Mouse (Mus musculus): ENCODE measurements around the gene Fbxw8.

The Fbxw8 gene

DNA sequence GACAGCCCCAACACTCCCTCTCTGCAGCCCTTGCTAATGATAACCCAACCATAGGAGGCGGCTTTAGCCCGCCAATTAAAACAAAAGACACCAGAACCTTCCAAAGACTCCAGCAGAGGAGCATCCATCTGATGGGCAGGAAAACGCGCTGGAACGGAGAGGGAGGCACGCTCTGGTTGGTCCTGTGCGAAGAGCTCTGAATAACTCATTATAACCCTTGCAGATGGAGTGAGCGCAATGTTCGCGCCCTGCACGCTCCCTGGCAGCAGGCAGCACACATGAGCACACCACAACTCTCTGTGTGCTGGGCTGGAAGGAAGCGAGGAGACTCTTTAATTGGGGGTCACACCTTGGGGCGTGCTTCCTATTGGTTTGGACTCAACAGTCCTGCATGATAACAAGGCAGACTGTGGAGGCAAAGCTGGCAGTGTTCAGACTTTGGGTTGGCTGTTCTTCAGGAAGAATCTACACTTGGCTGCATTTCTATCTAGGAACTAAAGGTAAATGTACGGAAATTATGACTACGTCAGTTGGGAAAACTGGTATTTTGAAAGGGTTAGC lies 82.0 kb downstream of the Fbxw8 start:
- no peak for DNase-seq

DNA sequence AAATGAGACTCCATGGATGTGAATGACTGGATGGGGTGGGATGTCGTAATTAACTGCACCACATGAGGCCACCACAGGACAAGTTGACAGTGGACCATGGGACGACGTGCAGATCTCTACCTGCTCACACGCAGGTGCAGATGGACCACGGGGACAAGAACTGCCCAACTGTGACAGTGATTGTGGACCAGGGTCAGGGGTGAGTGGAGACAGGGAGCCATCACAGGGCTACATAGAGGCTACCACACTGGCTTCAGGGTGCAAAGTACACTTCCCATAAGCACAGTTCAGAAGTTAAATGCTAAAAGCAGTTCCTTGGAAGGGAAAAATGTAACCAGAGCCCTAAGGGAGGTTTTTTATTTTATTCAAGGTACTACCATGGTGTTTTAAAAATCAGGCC lies 83.5 kb downstream of the Fbxw8 start:
- DNase-seq, result no peak

DNA sequence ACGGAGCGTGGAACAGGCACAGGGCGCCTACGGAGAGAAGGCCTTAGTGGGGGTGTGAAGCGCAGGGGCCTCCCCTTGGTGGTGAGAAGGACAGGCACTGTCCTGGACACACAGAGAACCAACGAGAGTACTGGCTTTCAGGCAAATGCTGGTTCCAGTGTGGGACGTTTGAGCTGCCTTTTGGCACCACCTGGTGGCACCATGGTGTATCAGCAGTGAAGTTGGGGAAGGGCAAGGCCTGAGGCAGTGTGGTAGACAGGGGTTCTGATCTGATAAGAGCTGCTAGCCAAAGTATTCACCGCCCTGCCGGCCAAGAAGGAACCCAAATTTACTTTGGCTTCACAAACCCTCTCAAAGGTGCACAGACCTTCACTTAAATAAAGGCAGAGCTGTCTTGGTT lies 85.9 kb downstream of the Fbxw8 start:
- peak; percentile 88 to 92 for DNase-seq

DNA sequence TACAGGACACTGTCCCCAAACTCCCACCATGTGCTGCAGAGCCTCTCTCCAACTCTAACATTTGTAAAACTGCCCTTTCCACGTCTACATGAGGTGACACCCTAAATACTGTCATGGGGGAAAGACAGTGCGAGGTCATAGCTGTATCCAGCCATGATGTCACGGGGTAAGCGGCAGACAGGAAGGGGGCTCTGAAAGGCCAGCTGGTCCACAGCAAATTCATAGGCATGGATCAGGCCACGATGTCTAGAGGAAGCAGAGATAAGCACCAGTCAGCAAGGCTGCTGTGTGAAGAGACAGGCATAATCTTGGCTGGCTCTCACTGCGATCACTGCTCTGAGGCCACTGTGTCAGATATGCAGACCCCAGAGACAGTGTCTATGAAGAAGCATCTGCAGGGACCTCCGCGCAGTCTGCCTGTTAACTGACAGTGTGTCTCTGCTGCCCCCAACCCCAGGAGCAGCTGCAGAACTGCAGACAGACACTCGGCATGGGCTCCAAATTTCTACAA lies 87.2 kb downstream of the Fbxw8 start:
- DNase-seq, result no peak

DNA sequence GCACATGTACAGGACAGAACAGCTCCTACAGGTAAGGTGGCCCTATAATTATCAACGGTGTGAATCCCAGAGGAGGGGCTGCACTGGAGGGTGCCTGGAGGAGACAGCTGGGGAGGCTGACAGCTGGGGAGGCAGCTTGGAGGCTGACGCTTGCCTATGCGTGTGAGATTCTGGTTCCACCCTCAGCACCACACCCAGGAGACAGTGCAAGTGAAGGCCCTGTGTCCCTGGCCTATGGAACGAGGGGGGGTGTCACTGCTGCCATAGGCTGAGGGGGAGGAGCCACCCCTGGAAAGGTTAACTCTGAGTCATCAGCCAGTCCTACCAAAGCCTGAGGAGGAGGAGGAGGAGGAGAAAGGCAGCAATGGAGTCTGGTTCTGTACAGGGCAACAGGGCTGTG lies 87.7 kb downstream of the Fbxw8 start:
- DNase-seq, result no peak

DNA sequence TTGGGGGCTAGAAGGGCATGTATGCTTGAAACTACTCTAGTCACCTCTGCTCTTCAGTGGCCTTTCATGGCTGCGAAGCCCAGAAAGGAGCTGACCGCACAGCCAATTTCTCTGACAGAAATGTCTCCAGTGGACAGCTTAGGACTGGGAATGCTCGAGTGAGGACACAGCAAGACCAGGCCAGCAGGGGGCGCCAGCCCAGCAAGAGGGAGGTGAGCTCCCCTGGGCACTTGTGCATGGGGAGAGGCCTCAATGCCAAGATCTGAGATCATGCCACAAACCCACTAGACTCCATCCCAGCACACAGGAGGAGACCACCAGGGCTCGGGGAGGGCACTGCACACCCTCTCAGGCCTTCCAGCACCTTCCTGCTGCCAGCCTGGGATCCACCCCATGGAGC lies 88.4 kb downstream of the Fbxw8 start:
- peak; percentile 82 to 89 for DNase-seq

DNA sequence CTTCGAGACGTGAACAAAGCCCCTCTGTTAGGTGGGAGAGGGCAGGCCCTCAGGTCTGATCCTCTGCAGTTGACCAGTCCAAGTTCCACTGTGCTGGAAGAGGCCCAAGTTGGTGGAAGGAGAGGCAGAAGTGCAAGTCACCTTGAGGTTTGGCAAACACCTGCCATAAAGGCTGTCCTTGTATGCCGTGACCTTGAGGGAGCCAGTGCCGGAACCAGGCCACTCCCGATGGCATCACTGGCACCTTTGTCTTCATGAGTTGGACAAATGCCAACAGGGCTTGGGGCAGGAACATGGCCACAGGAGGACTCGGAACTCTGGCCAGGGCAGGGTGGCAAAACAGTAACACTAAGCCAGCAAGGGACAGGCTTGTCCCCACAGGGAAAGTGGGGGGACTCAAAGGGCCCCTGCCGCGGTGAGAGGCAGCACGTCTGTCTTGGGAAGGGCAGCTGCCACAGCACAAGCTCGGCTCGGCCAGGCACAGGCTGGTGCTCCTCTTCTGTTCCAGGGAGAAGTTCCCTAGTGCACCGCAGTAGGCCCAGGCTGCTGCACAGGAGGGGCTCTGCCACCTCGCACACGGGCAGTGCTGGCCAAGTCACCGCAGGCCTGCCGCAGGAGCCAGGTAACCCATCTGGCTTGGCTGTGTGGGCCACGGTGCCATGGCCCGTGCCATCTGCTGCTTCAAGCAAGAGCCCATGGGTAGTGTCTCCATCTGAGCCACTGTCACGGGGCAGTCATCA lies 89.6 kb downstream of the Fbxw8 start:
- DNase-seq, result peak; percentile 80 to 90

DNA sequence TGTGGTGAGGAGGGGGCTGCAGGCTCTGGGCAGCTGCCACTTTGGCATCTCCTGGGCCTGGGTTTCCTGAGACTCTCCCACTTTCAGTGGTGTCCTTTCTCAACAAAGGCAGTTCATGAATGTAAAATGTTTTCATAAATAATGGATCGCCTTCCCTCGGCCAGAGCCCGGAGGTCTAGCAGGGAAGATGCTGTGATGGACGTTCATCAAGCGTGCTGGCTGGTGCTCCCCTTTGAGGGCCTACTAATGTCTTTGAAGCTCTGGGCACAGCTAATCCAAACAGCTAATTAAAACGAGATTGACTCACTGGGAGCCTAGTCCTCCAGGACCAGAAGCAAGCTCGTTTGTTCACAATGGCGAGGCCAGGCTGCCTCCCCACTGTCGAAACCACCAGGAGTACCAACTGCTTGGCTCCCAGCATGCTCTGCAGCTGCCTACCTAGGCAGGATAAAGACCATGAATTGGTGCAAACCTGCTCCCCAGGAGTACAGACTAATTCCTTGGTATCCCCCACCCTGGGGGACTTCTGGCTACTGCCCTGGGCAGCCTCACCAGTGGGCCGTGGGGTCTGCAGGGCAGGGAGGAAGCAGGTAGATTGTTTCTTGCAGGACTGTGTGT lies 90.9 kb downstream of the Fbxw8 start:
- no peak for DNase-seq

DNA sequence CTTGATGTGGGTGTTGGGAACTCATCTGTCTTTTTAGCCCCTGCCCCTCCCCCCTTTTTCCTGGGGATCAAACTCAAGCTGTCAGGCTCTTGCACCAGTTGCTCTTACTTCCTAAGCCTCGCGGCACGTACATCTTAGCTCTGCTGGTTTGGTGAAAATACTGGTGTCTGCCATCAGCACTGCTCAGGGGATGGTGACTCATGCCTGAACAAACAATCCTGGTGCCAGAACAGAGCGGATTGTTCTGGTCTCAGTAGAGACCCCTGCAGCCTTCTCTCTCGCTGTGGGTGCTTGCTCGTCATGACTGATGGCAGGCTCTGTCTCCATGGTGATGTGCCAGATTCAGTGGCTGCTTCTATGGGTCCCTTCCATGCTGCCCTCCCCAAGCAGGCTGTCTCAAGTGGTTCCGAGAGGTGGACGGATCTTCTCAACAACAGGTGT lies 92.1 kb downstream of the Fbxw8 start:
- peak in 1 of 2 experiments; percentile 38 for DNase-seq

DNA sequence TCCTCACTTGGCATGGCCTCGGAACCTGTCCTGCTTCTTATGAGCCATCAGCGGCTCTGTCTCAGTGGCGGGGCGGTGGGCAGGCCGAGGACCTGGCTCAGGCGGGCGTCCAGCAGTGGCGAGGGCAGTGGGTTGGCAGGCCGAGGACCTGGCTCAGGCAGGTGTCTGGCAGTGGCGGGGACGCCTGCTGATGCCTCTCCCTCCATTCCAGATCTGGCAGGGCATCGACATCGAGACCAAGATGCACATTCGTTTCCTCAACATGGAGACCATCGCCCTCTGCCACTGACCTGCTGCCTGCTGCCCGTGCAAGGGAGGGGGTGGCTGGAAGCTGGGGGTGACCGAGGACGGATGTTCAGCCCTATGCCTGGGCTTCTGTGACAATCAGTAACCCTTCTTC lies 93.9 kb downstream of the Fbxw8 start:
- DNase-seq, result peak; percentile 80 to 87

DNA sequence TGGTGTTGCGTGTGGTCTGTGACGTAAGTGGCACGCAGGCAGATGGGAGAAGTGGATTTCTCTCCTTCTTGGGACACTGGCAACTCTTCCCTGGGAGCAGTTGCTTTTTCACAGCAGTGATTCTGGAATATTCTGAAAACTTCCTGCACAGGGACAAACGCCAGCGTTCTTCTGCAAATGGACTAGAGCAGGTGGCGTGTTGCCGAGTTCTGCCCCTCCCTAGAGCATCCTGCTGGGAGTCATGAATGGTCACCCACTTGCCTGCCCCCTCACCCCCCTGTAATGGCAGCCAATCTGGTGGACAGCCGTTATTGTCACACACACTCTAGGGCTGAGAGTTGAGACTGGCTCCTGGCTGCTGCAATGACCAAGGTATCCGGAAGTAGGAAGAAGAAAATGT lies 95.6 kb downstream of the Fbxw8 start:
- DNase-seq, result peak in 1 of 2 experiments; percentile 45

DNA sequence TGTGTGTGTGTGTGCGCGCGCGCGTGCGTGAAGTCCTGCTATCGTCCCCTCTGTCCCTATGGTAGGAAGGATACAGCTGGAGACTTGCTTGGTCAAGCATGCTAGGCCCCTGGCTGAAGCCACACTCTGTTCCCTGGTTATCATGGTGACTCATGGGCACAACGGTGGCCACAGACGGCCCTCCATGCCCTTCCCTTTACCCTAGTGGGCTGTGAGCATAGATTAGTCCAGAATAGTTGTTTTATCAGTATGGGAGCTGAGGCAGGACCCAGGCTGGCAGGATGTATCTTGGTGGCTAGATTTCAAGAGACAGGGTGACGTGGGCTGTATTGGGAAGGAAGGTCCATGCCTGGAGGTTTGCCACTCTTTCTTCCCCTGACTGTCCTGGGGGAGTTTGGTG lies 96.4 kb downstream of the Fbxw8 start:
- DNase-seq, result no peak

DNA sequence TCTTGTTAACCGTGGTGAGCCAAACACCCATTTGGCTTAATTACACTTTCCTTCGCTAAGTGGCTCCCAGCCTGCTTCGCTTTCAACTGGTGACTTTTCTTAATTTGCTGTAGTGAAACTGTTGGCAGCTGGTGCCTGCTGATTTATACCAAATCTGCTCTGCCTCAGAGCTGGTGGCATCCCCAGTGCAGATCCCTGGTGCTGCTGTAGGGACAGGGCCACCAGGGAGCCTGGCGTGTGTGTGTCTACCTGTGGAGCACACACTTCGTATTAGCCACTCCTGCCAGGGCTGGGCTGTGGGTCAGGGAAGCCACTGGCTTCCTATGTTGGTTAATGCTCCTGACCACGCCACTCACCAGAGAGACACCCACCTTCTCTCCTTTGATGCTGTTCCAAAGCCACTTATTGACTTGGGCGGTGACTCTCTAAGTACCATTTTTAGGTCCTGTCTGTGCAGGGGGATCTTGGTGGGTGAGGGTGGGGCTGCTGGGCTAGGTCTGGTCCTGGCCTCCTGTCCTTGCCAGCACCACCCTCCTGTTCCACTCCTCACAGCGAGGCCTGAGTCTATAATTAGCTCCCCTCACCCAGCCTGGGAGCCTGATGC lies 97.7 kb downstream of the Fbxw8 start:
- DNase-seq, result peak in 1 of 2 experiments; percentile 54

DNA sequence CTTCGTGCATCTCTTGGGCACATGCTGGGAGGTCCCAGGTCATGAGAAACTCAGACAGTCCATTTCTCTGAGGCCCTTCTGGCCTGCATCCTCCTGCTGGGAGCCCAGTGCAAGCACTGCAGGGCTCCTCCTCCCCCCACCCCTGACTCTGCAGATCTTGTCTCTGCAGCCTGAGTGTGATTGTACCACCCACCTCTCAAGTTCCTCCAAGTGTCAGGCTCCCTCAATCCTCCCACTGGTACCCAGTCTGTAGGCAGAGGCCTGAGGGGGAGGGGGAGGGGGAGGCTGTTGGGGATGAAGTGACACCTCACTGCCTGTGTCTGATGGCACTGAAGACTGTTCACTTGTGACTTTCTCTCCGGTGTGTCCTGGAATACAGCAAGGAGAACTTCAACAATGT lies 102.1 kb downstream of the Fbxw8 start:
- no peak for DNase-seq

DNA sequence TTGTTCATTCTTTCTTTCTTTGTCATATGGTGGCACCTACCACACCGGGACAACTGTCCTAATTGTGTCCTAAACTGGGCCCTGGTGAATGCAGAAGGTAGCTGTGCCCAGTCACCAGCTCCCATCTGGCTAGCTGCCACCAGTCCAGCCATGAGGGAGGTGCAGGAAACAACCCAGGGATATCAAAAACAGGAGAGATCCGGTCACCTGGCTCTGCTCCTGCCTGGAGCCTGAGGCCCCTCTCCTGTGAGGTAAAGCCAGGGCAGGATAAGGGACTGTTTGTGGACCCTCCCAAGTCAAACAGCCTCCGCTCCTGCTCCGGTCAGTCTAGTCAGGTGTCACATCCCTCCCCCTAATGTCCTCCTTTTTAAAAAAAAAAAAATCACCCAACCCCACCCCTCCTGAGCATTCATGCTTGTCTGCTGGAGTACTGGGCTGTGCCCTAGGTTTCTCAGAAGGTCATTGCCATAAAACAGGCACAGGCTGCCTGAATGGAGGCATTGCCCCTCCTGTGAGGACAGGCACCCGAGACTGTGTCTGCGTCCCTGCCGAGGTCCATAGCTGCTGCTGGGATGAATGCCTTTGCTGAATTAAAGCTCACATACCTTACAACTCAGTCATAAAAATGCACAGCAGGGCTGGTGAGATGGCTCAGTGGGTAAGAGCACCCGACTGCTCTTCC lies 103.1 kb downstream of the Fbxw8 start:
- peak; percentile 71 to 74 for DNase-seq

DNA sequence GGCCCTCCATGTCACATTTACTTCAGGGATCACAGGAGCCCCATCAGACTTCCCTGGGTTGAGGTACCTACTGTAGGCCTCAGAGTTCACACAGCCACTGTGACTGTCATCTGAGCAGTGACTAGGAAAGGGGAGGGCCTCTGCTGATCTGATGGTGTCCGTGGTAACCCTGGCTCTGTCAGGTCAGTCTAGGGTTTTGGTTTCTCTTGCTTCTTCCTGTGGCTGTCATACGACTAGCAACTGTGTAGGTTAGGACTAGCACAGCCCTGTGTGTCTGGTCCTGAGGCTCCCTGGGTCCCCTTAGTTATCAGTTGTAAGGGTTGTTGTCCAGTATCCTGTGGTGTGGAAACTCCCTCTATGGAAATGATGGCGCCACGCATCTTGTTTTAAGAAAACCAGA lies 104.5 kb downstream of the Fbxw8 start:
- DNase-seq, result no peak

DNA sequence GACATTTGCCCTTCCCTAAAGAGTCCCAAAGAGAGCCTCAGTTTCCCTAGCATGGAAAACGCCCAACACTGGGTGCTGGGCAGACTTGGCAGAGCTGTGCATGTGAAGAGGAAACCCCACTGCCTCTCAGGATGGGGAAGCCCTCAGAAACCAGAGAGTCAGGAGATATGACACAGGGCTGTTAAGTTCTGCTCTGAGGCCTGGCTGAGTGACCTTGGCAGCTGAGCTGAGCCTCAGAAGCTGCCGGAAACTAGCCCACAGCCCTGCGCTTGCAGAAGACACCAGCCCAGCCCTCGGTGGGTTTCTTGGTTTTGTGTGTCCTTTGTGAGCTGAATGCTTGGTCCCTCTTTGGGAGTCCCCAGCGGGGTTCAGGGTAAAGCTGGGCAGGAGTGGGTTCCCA lies 106.3 kb downstream of the Fbxw8 start:
- DNase-seq, result no peak

DNA sequence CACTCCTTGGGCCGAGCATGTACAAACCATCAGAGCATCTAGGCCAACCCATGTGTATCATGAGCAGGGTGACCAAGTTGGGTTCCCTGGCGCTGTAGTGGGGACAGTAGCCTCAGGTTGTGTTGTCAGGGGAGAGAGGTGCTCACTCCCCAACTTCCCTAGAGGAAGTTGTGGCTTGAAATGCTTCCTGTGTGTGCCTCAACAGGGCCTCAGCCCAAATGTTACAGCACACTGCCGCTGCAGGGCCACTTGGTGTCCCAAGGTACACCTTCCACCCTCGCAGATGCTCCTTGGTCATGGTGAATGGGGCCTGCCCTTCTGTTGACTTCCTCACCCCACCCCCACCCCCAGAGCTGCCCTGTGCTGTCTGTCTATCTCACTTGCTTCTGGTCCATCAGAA lies 106.9 kb downstream of the Fbxw8 start:
- no peak for DNase-seq

DNA sequence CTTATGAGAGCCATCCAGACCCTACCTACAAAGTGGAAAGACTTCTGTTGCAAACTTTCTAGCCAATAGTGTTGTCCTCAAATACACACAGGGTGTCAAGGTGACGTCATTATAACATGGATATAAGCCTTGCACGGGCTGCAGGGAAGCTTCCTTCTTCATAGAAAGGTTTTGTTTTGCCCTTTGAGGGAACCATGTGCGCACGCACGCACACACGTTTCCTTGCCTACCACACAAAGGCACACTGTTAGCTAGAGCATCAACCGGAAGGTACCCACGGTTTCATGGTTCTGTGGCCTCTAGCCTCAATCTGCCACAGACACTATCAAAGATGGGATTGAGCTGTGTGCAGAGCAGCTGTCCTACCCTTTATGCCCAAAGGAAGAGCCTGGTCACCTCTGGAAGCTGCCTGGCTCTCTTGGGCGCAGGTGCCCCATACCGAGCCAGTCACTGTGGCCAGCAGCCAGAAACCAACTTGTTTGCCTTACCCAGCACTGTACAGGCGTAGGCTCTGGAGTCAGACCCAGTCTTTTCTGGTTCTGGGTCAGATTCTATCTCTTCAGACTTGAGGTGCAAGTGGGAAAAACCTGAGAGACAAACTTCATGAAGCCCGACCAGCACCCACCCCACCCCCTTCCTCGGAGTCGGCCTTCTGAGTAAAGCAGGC lies 108.0 kb downstream of the Fbxw8 start:
- peak in 1 of 2 experiments; percentile 11 for DNase-seq

DNA sequence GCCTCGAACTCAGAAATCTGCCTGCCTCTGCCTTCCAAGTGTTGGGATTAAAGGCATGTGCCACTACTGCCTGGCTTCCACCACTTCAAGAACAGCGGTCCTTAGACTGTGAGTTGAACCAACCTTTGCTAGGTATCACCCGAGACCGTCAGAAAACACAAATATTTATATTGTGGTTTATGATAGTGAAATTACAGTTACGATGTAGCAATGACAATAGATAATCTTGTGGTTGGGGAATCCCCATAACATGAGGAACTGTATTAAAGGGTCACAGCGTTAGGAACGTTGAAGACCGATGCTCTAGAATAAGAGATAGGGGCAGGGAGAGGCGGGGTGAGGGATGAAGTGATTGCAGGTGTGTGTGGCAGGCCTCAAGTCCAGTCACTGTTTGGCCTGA lies 109.9 kb downstream of the Fbxw8 start:
- DNase-seq, result no peak

DNA sequence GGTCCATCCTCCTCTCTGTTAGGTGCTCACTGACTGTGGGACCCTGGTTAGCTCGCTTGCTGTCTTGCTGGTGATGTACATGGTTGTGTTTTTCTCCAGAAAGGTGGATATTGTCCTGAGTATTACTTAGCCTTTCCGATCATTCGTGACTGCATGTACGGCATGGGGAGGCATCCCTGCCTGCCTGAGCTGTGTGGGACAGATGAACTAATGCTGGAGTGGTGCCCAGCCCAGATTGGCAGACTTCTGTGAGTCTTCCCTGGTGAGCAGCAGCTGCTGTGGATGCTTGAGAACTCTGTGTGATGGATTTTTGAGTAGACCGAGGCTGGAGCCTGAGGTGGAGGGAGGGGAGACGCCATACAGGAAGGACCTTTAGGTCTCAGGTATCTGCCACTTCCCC lies 110.4 kb downstream of the Fbxw8 start:
- peak; percentile 80 for DNase-seq

DNA sequence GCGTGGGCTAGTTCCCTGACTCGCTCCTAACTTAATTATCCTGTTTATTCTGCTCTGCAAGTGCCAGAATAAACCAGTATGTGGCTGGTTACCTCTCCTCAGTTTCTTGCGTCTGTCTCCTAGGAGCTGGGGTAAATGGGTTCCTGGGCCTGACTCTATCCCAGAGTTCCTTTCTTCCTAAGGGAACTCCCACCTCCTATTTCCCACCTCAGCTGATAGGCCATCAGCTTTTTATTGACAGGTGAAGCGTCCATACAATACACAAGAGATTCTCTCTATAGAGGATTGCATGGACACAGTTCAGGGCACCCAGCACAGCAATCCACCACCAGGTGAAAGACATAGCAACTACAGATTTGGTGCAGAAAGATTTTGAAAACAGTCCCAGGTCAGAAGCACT lies 111.5 kb downstream of the Fbxw8 start:
- DNase-seq, result no peak

DNA sequence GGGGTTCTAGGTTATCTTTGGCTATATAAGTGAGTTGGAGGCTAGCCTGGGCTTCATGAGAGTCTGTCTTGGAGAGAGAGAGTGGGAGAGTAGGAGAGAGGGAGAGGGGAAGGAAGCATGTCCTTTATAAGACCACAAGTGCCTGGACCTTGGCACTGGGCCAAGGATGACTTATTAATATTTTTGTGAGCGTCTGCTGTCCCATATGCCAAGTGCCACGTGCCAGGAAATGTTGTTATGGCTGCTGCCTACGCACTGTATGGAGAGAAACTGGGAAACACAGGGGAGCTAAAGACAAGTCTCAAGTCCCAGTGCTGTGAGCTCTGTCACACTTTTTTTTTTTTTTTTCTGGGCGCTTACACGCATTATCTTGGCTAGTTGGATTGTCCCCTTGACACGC lies 112.7 kb downstream of the Fbxw8 start:
- peak; percentile 92 to 93 for DNase-seq
